Mouse (Mus musculus): Measurements from ENCODE around the gene Wapl. TPM values are rescaled to one million over a fixed set of nuclear protein-coding genes. Genes with fewer than 3 reads are reported as not detected.
A peak's percentile ranks its signal among the peaks of the same experiment; 100 is the strongest.

Wapl gene
- polyA plus RNA-seq, 1 experiment from 2014 or later, result 29.9 TPM

DNA sequence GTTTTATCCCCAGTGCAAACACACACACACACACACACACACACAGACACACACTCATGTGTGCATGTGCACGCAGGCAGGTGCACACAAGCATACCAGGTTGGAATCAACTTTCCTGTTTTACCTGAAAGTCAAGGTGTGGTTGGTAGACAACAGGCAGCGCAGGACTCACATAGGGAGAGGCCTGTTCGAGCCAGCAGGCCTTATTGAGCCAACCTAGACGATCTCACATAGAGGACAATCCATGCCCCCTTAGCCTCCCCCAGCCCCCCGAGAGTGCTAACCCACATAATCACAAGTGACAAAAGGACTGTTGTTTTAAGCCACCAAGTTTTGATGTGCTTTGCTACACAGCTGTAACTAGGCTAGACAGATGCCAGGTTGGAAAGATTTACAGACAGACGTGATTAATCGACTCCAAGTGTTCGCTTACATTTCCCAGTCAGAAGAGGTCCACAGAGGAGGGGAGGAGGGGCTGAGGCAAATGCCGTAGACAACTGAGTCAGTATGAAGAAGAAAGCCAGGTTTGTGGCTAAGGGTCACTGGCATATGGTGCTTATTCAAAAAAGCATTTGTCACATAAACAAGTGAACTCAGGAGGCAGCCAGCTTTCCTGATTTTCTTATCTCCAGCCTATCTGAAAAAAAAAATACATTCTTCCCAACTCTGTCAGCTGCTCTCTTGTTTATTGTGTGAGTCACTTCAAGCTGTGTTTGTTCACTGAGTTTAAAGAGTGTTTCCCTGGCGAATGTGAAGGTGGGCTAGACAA, 90.2 kb downstream of the Wapl start:
- Histone ChIP-seq H3K9ac (no peak overlapping the region), H3K27me3 (peaks cover under 1% of the 10 kb centered on the region; the same call in 1 of the 2 replicates), H3K27ac (no peak overlapping the region; the same call in 1 of the 2 replicates), H3K36me3 (no peaks in the 10 kb centered on the region), H3K9me3 (no peaks in the 10 kb centered on the region), H3K4me1 (peaks cover 19% of the 10 kb centered on the region), H3K4me3 (no peak overlapping the region), H3K4me2 (no peak overlapping the region)
- no peak for ATAC-seq (ENCODE audit: insufficient number of reproducible peaks, insufficient read depth, low FRiP score, low TSS enrichment, low read depth)
- 30% methylated on average over 10 of the region's 10 CpGs for WGBS

DNA sequence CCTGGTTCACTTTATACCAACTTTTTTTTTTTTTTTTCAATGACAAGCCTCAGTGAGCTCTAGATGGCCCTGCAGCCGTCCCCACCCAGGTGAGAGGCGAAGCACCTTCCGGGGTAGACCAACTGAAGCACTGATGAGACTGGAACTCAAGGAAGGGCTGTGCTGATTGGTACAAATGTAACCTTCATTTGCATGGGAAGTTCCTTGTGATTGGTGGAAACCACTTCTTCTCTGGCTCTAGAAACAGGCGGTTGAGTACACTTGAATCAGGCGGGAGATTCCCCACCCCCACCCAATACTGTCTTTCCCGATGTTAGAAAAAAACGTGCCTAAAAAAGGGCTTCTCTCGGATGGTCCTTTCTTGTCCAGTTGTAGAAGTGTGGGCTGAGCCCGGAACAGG, 91.2 kb downstream of the Wapl start:
- Histone ChIP-seq H3K27me3 (peaks cover 9% of the 10 kb centered on the region), H3K9me3 (no peaks in the 10 kb centered on the region), H3K27ac (no peak overlapping the region), H3K36me3 (no peaks in the 10 kb centered on the region), H3K9ac (no peak overlapping the region), H3K4me3 (no peak overlapping the region), H3K4me1 (peaks cover 24% of the 10 kb centered on the region), H3K4me2 (no peak overlapping the region)
- no peak for ATAC-seq (ENCODE audit: insufficient number of reproducible peaks, insufficient read depth, low FRiP score, low TSS enrichment, low read depth)
- 87% methylated on average over 9 of the region's 9 CpGs for WGBS

DNA sequence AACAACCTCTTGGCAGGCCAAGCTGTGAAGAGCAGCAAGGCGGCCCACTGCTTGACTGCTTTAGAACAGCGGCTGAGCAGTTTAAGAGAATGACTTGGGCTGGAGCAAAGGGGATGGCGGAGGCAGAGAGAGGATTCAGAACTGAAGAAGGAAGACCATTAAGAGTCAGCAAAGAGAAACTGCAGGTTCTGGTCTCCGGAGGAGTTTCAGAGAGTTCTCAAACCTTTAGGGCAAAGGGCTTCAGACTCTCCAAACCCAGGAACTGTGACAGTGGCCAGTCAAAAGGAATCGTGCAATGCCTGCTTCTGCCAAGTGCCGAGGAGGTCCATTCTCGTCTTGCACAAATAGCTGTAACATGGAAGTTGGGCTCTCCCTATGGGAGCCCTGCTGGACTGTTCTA, 91.7 kb downstream of the Wapl start:
- no peak for ATAC-seq (ENCODE audit: insufficient number of reproducible peaks, insufficient read depth, low FRiP score, low TSS enrichment, low read depth)

DNA sequence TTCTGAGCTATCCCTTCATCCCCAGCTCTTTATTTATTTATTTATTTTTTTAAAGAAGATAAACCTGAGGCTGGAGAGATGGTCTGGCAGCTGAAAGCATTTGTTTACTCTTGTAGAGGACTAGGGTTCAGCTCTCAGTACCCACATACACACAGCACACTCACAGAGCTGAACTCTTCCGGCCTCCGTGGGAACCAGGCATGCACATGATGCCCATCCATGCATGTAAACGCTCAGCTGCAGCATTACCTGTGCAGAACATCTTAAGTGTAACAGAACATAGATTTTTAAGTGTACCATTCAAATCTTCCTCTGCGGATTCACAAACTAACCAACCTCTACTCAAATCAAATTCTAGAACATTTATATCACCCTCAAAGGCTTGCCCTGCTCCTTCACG, 92.5 kb downstream of the Wapl start:
- peaks cover 17% of the 10 kb centered on the region for H3K27me3 ChIP-seq
- no peaks in the 10 kb centered on the region for H3K36me3 ChIP-seq
- peaks cover 24% of the 10 kb centered on the region for H3K4me1 ChIP-seq
- H3K4me2 ChIP-seq, result no peak overlapping the region
- H3K4me3 ChIP-seq, result no peak overlapping the region
- H3K9ac ChIP-seq, result no peak overlapping the region
- ATAC-seq (ENCODE audit: insufficient number of reproducible peaks, insufficient read depth, low FRiP score, low TSS enrichment, low read depth), result no peak
- H3K9me3 ChIP-seq, result no peaks in the 10 kb centered on the region
- H3K27ac ChIP-seq, result no peak overlapping the region
- 88% methylated on average over 5 of the region's 5 CpGs for WGBS

More for the DNA sequence above, 91.7 kb downstream of the Wapl start:
- H3K9me3 ChIP-seq, result no peaks in the 10 kb centered on the region
- peaks cover 24% of the 10 kb centered on the region for H3K4me1 ChIP-seq
- H3K27ac ChIP-seq, result no peak overlapping the region
- WGBS, result 90% methylated on average over 7 of the region's 7 CpGs
- no peak overlapping the region for H3K4me2 ChIP-seq
- H3K36me3 ChIP-seq, result no peaks in the 10 kb centered on the region
- peaks cover 13% of the 10 kb centered on the region for H3K27me3 ChIP-seq
- H3K9ac ChIP-seq, result no peak overlapping the region
- H3K4me3 ChIP-seq, result no peak overlapping the region

DNA sequence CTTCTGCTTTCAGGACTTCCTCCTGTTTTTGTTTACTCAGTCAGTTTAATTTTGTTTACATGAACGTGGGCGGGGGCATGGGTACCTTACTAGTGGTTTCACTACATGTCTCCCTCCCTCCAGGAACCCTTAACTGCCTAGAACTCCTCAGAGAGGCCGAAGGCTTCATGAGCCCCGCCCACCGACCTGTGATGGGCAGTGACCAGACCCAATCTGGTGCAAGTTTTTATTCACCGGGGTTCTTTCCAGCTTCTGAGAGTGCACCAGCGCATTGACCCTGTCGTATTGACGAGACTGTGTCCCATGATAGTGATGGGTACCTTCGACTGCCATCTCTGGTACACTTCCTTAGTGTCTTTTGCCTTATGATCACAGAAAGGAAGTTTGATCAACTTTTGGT, 94.6 kb downstream of the Wapl start:
- Histone ChIP-seq H3K4me2 (peak overlapping the region; percentile 98), H3K4me1 (peaks cover 16% of the 10 kb centered on the region), H3K9ac (0 out of 2 replicates have a peak overlapping the region, but pooled peaks have one; percentile 22), H3K36me3 (no peaks in the 10 kb centered on the region), H3K4me3 (peak overlapping the region; percentile 51), H3K27me3 (peaks cover 17% of the 10 kb centered on the region), H3K27ac (no peak overlapping the region), H3K9me3 (no peaks in the 10 kb centered on the region)
- ATAC-seq (ENCODE audit: insufficient number of reproducible peaks, insufficient read depth, low FRiP score, low TSS enrichment, low read depth), result no peak
- WGBS, result 1% methylated on average over 10 of the region's 10 CpGs

DNA sequence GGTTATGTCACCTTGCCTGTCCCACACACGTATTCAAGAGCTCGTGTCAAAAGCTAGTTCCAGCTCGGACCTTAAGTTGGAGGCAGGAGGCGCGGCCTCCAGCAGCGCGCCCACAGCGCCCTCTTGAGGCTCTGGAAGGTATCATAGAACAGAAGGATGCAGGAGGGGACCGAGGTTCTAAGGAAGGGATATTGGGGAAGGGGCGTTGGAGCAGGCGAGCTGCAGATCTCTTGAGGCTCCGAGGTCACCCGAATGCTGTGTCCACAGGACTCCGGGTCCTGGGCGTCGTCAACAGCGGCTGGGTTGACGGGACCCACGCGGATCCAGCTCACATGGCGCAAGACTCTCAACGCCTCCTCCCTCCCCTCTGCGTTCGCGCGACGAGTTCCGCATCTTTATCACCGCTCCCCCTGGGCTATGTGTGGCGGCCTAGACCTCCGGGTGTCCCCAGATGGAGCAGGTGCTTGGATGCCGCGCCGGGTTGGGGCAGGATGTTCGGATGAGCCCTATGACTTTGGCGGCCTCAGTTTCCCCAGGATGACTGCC, 95.4 kb downstream of the Wapl start:
- peak; percentile 50; the same call in 1 of the 2 replicates for ATAC-seq (ENCODE audit: insufficient number of reproducible peaks, insufficient read depth, low FRiP score, low TSS enrichment, low read depth)
- Histone ChIP-seq H3K36me3 (no peaks in the 10 kb centered on the region), H3K27me3 (peaks cover 17% of the 10 kb centered on the region)

DNA sequence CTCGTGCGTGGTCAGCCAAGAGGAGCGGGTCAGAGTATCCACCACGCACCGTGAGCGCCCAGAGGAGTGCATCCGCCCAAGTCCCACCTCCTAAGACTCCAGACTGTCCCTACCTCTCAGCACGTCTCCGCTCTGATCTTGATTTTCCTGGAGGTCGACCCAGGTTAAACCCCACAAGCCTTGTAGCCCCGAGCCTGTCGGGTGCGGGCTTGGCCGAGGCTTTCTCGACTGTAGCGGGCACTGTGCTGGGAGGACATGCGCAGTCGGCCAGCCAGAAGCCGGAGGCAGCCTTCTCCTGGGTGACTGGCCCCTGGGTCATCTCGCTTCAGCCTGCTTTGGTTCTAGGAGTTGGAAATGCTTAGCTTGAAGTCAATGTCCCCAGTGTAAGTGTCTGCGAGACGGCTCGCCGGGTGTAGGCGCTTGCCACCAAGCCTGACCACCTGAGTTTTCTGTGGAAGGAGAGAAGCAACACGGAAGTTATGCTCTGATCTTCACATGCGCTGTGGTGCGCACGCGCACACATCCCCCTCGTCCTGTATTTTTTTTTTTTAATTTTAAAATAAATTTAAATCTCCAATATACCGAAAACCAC, 95.9 kb downstream of the Wapl start:
- 17% methylated on average over 32 of the region's 32 CpGs for WGBS

More for the DNA sequence above, 95.4 kb downstream of the Wapl start:
- under 1% methylated on average over 36 of the region's 36 CpGs for WGBS
- H3K4me1 ChIP-seq, result peaks cover 10% of the 10 kb centered on the region
- H3K4me3 ChIP-seq, result peak overlapping the region; percentile 51
- H3K9me3 ChIP-seq, result no peaks in the 10 kb centered on the region
- no peak overlapping the region for H3K27ac ChIP-seq
- H3K4me2 ChIP-seq, result peak overlapping the region; percentile 98
- peak overlapping the region; percentile 72 for H3K9ac ChIP-seq

DNA sequence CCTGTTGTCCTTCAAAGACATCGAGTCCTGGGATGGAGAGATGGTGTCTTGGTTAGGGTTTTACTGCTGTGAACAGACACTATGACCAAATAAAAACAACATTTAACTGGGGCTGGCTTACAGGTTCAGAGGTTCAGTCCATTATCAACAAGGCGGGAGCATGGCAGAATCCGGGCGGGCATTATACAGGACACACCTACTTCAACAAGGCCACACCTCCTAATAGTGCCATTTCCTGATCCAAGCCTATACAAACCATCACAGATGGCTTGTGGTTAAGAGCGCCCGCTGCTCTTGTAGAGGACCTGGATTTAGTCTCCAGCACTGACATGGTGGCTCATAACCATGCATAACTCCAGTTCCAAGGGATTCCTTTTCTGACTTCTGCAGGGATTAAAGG, 96.7 kb downstream of the Wapl start:
- H3K4me1 ChIP-seq, result 0 out of 2 replicates have a peak, but pooled peaks cover 7% of the 10 kb centered on the region
- ATAC-seq (ENCODE audit: insufficient number of reproducible peaks, insufficient read depth, low FRiP score, low TSS enrichment, low read depth), result no peak
- H3K9ac ChIP-seq, result no peak overlapping the region
- H3K27ac ChIP-seq, result no peak overlapping the region
- H3K4me3 ChIP-seq, result no peak overlapping the region
- no peaks in the 10 kb centered on the region for H3K36me3 ChIP-seq
- no peaks in the 10 kb centered on the region for H3K9me3 ChIP-seq
- no peak overlapping the region for H3K4me2 ChIP-seq
- 86% methylated on average over 6 of the region's 6 CpGs for WGBS
- H3K27me3 ChIP-seq, result peaks cover 17% of the 10 kb centered on the region

More for the DNA sequence above, 95.9 kb downstream of the Wapl start:
- H3K27me3 ChIP-seq, result peaks cover 17% of the 10 kb centered on the region
- H3K4me2 ChIP-seq, result peak overlapping the region; percentile 98
- no peaks in the 10 kb centered on the region for H3K9me3 ChIP-seq
- 0 out of 2 replicates have a peak, but pooled peaks cover 7% of the 10 kb centered on the region for H3K4me1 ChIP-seq
- peak; percentile 12; the same call in 1 of the 2 replicates for ATAC-seq (ENCODE audit: insufficient number of reproducible peaks, insufficient read depth, low FRiP score, low TSS enrichment, low read depth)
- no peak overlapping the region for H3K27ac ChIP-seq
- peak overlapping the region; percentile 72 for H3K9ac ChIP-seq
- H3K4me3 ChIP-seq, result peak overlapping the region; percentile 51
- H3K36me3 ChIP-seq, result no peaks in the 10 kb centered on the region

DNA sequence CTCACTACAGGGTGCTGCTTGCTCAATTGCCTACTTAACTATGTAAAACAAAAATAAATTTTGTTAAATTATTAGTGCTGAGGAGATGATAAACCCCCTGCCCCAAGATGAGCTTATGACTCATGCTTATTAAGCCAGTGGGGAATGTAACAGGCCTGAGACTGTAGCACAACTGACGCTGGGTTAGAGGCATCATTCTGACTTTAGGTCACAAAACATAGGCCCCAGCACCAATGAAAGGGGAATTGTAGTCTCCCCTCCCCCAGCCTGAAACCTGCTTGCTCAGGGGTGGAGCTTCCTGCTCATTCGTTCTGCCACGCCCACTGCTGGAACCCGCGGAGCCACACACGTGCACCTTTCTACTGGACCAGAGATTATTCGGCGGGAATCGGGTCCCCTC, 97.9 kb downstream of the Wapl start:
- Histone ChIP-seq H3K4me1 (0 out of 2 replicates have a peak, but pooled peaks cover 7% of the 10 kb centered on the region), H3K27me3 (peaks cover 17% of the 10 kb centered on the region), H3K9me3 (no peaks in the 10 kb centered on the region), H3K9ac (no peak overlapping the region), H3K4me3 (no peak overlapping the region), H3K36me3 (no peaks in the 10 kb centered on the region), H3K4me2 (no peak overlapping the region), H3K27ac (no peak overlapping the region)
- ATAC-seq (ENCODE audit: insufficient number of reproducible peaks, insufficient read depth, low FRiP score, low TSS enrichment, low read depth), result no peak
- 18% methylated on average over 9 of the region's 9 CpGs for WGBS

DNA sequence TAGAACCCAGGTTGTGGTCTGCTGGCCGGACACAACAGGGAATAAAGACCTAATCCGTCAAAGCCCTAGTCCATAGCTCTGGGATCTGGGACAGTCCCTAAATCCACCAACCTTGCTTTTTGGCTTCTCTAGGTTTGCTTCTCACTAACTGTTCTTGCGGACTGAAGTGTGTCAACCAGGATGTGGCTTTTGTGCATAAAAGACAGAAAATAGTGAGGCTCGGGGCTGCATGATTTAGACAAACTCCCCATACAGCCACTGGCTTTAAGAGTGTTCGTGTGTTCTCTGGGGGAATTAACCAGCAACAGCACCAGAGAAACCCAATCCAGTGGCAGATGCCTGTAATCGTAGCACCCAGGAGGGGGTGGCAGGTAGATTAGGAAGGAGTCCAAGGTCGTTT, 98.4 kb downstream of the Wapl start:
- H3K4me1 ChIP-seq, result 0 out of 2 replicates have a peak, but pooled peaks cover 7% of the 10 kb centered on the region
- H3K36me3 ChIP-seq, result no peaks in the 10 kb centered on the region
- H3K4me2 ChIP-seq, result no peak overlapping the region
- H3K27ac ChIP-seq, result no peak overlapping the region
- no peaks in the 10 kb centered on the region for H3K9me3 ChIP-seq
- WGBS, result 46% methylated on average over 7 of the region's 7 CpGs
- no peak overlapping the region for H3K4me3 ChIP-seq
- no peak overlapping the region for H3K9ac ChIP-seq
- peaks cover 17% of the 10 kb centered on the region for H3K27me3 ChIP-seq
- ATAC-seq (ENCODE audit: insufficient number of reproducible peaks, insufficient read depth, low FRiP score, low TSS enrichment, low read depth), result no peak

DNA sequence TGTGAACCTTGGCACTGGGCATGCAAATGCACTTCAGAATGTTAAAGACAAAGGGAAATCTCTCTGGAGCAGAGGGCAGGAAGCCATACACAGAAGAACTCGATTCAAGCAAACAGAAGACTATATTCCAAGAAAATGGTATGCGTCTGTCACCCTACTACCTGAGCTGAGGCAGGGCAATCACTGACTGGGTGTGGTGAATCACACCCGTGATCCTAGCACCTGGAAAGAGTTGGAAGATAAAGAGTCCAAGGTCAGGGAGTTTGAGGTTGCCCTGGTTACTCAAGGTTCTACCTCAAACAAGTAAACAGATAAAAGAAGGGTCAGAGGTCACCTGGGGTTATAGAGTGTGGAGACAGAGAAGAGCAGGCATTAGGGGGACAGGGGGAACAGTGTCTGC, 100.0 kb downstream of the Wapl start:
- Histone ChIP-seq H3K27me3 (peaks cover 17% of the 10 kb centered on the region), H3K4me2 (no peak overlapping the region), H3K9me3 (no peaks in the 10 kb centered on the region), H3K4me1 (0 out of 2 replicates have a peak, but pooled peaks cover 7% of the 10 kb centered on the region), H3K4me3 (no peak overlapping the region), H3K36me3 (no peaks in the 10 kb centered on the region), H3K27ac (no peak overlapping the region), H3K9ac (no peak overlapping the region)
- ATAC-seq (ENCODE audit: insufficient number of reproducible peaks, insufficient read depth, low FRiP score, low TSS enrichment, low read depth), result no peak
- 83% methylated on average over 3 of the region's 3 CpGs for WGBS

Data from embryonic facial prominence, embryonic 13.5 days (tissue).